Mouse (Mus musculus) brain, embryonic 14.5 days (tissue): Measurements from ENCODE around the gene Ccdc73.

Experiments
- CTCF ChIP-seq: fragments of 200-500 bp; IDR thresholded peaks from 2 replicates; pipeline ENCODE4 v1.5.1; 2012; ENCODE audit warnings: inconsistent platforms, mild to moderate bottlenecking, moderate library complexity, borderline replicate concordance; ENCODE audit not compliant: insufficient read depth, insufficient read length; ENCODE audit errors: extremely low read depth
- POLR2A ChIP-seq: fragments of 200-500 bp; IDR thresholded peaks from 2 replicates; pipeline ENCODE4 v1.6.1; 2012; ENCODE audit warnings: mild to moderate bottlenecking, inconsistent platforms, borderline replicate concordance; ENCODE audit not compliant: poor library complexity, insufficient read depth, insufficient read length, severe bottlenecking; ENCODE audit errors: extremely low read depth

- no peak for TF ChIP-seq CTCF
- TF ChIP-seq POLR2A, result no peak
These were observed 11.9 kb upstream of the Ccdc73 start for GRCm38 (mm10) chr2:104855732-104856131.
